Mouse (Mus musculus) G1E-ER4 (cell line): ENCODE data around the gene Lrrc7. TPM values are rescaled to one million over a fixed set of nuclear protein-coding genes. Genes with fewer than 3 reads are reported as not detected.

Experiments used
- GATA1 ChIP-seq: IDR thresholded peaks from one replicate; pipeline ENCODE4 v1.8.0; 2012; ENCODE audit warnings: low read length, inconsistent platforms
- polyA plus RNA-seq: library from polyadenylated mRNA; stranded (reverse); fragments of >175 nt; gene quantifications from 2 replicates; pipeline ENCODE4 v1.2.3, GENCODE M21; 2012

Lrrc7 gene
- polyA plus RNA-seq, result not detected in 2 replicates

DNA sequence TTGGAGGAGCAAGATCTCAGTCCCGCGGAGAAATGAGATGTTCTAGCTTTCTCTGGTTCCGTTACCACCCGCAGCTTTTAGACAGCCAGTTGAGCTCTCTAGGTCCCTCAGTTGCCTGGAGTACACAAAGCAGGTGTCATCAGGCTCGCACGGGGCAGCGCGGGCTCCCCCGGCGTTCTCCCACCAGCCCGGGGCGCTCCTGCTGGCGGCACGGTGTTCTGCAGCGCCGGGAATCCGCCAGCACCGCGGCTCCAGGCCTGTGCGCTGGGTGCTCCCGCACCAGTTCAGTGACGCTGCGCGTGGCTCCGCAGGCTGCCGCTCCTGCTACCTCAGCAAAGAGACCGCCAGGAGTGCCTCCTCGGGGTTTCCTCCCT, at the start of gene Lrrc7:
TSS of gene Lrrc7 (minus strand) at position 235 of the 374 bp plus-strand sequence.
- no peak for TF ChIP-seq GATA1

DNA sequence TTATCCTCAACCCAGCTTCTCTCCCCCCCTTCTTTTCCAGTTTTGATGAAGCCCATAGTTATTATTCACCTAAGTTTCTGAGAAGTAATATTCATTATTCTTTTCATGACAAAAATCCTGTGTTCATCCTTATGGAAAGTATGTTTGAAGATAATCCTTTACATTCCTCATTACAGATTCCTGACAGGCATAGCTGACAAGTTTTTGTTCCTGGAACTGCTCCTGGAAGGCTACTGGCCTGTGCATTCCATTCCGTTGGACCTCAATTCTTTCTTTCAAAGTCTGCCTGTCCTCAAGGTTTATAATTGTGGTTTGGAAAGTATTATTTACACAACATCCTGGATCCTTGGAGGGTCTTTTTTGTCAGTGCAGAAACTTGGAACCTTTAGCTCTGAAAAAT, 45.0 kb upstream of the Lrrc7 start:
- TF ChIP-seq GATA1, result no peak

DNA sequence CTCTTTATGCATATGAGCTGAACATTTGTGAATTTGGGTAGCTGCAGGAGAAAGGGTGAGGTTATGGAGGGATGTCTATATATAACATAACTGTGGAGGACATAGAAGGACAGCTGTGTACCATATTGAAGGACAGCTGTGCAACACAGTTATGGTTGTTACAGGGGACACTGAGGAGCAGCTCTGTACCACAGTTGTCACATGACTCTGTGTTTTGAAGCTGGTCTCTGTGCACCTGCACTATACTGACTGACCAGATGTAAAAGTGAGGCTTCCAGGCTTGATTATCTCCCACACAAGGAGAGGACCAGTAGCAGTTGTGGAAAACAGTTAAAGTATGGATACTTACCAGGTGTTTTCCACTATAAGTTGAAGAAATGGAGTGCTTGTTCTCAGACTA, 43.3 kb upstream of the Lrrc7 start:
- TF ChIP-seq GATA1, result no peak

DNA sequence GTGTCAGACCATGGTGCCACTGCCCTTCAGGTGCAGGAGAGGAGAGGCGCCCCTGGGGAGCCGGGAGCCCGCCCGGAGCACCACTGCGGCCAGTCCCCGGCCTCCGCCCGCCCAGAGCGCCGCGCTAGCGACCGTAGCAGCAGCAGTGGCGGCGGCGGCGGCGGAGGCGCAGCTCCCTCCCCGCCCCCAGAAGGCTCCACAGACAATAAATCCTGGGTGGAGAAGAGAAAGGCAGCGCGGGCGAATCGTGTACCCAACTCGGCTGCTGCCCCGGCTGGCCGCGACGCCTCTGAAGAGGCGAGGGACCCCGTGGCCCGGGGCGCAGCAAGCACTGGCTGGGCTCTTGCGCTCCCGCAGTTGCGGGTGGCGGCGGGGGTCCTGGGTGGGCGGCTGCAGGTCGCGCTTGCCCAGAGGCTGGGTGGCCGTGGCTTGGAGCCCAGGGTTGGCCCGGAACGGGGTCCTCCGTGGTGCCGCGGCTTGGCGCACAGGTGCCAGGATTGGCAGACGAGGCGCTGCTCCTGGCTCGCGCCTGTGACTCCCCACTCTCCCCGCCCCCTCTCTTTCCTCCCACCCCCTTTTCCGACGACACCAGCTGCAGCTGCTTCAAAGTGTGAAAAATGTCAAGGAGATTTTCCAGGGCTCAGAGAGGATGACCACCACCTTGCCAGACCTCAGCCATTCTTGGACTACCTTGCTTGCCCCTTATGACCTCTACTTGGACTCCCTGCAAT, 600 bp downstream of the Lrrc7 start:
- TF ChIP-seq GATA1, result no peak

DNA sequence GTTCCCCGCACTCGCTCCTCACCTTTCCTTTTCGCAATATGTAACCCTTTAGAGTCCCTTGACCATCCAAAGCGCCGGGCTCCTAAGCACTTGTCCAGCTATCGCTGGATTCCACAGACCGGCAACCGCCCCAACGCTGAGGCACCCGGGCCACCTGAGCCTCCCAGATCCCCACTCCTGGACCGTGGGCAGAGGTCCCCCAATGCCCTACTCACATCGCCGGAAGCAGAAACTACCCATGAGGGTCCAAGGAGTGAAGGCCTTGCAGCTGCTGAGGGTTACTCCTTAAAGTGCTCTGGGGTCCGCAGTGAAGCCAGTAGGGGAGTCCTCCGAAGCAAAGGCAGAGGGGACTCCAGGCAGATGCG, 1.1 kb downstream of the Lrrc7 start:
- TF ChIP-seq GATA1, result no peak

DNA sequence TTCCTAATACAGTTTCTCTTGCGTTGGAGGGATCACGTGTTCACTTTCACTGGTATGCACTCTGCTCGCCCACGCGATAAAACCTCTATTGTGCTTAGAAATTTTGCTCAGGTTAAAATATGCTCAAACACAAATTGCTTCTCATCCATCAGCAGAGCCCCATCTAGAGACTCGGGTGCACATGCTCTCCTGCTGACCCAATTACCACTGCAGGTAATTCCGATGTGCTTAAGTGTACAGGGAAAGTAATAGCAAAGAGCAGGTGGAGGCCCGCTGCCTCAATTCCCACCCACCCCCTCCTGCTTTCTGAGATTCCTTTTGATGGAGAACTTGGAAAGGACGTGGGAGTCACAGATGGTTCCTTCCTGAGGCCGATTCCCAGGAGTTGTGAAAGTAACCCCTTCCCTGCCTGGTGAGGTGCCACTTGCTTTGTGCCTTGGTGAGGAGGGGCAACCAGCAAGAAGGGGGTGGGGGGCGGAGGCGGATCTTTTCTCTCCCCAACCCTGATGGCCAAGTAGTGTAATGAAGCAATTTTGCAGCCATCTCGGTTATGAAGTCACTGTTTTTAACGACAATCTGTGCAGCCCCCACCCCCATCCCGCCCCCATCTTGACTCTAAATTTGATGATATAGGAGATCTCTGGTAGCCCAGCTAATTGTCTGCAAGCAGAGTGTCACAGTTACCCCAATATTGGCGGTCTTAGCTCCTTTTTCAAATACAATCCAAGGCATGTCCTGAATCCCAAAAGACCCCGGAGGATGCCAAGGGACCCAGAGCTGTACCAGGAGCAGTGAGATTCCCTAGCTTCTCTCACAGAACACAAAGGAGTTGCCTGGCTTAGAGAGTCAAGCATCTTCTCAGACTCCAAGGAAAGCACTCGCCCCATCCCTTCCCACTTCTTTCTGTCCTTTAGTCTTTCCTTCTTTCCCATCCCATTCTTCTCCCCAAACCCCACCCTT, 2.0 kb downstream of the Lrrc7 start:
- TF ChIP-seq GATA1, result no peak

DNA sequence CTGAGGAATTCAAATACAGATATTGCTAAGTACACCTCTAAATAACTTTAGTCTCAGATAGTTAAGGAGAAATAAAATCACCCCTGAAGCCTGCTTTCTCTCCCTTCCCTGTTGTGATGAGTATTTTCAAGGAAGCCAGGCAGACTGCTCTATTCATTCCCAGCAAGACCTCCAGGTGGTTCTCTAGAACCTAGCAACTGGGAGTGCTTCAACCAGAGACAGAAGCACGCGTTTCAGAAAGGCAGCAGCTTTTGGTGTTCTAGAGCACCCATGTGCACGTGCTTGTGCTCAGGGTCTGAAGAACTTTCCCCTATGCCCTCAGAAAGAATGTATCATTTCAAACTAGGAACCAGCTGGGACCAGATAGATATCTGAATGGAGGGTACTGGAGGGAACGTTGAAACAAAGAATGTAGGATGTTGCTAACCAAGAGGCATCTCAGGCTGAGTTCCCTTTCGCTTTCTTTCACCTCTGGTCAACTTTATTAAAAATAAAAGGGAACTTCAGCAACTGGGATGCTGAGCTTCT, 2.8 kb downstream of the Lrrc7 start:
- no peak for TF ChIP-seq GATA1

DNA sequence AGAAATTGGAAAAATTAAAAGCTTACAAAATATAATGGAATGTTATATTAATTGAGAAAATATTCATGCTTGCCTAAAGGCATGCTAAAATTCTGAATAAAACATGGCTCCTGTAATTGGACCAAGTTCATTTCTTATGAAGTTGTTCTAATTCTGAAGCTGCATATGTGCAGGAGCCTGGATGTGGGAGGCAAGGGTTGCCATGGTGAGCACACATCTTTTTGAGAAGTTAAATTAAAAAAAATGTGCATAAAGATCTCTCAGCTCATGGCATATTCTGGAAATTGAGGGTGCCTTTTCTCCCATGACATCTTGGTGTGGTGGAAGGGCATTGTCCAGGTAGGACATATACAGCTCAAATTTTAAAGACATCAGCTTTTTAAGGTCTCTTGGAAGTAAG, 3.4 kb downstream of the Lrrc7 start:
- no peak for TF ChIP-seq GATA1

DNA sequence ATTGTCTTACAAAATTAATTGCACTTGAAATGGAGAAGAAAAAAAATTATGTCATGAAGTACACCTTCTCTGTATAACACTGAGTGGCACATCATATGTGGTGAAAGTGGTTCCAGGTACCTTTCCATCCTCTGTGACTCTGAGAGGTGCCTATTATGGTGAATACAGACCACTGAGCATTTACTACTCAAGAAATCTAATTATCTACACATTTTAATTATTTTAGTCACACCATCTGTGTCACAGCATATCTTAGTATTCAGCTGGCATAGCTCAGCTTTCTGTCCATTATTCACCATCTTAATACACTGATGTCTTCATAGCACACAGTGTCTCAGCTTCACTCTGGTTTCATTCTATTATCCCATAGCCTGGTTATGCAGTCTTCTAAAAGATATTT, 7.7 kb downstream of the Lrrc7 start:
- TF ChIP-seq GATA1, result no peak

DNA sequence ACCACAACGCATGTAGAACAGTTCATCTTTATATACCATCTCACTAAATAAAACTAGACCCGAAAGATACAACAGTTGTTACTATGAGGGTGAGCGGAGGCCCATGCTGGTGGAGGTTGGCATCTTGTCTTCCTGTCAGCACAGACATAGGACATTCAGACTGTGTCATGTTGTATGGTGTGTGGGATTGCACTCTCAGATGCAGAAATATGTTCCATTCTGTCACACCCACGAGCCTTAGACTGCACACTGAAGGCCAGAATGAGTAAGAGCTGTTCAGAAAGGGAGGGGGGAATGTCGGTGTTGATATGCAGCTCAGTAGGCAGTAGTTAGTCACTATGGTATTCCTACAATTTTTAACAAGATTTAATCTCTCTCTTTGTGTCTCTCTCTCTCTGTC, 9.9 kb downstream of the Lrrc7 start:
- TF ChIP-seq GATA1, result no peak

DNA sequence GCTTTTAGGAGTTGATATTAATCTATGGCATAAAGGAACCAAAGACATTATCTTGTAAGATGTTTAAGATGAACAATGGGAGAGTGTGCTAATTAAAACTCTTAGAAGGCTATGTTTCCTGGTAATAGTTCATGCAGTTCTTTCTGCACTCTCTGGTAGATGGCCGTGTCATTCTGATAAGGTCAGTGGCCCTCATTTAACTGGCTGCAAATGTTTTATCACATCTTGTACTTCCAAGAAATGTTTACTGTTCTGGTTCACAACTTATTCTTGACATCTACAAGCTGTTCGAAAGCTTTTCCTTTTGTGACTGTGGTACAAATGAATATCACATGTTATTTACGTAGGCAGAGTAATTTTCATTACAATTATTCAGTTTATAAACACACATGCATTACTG, 18.5 kb downstream of the Lrrc7 start:
- TF ChIP-seq GATA1, result no peak

DNA sequence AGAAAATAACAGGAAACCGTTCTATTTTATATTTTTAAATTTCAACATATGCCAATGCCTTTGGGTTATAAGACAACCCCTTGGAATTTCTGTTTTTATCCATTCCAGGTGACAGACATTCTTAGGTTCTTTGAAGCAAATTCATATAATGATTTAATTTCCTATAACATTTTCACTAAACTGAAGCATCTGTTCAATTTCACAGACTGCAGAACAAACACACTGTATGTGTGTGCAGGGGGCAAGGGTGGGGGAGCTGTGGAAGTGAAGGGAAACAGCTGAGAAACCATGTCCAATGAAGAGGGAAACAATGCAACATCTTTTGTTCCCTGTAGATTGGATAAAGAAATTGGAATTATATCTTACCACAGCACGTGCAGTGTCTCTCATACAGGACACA, 29.2 kb downstream of the Lrrc7 start:
- no peak for TF ChIP-seq GATA1

DNA sequence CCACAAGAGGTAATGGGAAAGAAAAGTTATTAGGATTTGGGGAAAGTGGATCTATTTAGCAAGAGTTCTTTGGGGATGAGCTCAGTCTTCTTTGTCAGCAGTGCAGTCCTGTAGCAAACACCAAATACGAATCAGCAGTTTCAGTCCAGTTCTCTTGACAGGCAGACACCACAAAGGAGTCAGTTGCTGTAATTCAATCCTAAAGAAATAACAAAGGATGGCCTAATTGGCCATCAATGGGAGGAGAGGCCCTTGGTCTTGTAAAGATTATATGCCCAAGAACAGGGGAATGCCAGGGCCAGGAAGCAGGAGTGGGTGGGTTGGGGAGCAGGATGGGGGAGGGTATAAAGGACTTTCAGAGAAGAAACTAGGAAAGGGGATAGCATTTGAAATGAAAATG, 33.5 kb downstream of the Lrrc7 start:
- TF ChIP-seq GATA1, result no peak

DNA sequence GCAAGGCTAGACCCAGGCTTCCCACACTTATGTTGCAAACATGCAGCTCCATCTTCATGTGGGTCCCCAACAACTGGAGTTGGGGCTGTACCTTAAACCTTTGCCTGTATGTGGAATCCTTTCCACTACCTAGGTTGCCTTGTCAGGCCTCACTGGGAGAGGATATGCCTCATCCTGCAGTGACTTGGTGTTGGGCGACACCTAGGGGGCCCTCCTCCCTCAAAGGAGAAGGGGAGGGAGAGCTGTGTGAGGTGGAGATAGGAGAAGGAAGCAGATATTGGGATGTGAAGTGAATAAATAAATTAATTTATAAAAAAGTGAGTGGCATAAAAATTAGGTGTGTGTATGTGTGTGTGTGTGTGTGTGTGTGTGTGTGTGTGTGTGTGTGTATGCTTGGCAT, 68.3 kb downstream of the Lrrc7 start:
- TF ChIP-seq GATA1, result no peak

DNA sequence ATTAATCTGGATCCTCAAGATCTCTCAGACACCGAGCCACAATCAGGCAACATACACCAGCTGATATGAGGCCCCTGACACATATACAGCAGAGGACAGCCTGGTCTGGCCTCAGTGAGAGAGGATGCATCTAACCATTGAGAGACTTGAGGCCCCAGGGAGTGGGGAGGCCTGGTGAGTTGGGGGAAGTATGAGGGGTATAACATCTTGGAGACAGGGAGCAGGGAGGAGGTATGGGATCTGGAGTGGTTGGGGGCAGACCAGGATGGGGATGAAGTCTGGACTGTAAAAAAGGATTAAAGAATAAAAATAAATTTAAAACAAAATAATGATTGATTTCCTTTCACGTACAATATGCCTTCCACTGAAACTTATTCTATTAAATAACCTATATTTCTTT, 82.3 kb downstream of the Lrrc7 start:
- TF ChIP-seq GATA1, result no peak

DNA sequence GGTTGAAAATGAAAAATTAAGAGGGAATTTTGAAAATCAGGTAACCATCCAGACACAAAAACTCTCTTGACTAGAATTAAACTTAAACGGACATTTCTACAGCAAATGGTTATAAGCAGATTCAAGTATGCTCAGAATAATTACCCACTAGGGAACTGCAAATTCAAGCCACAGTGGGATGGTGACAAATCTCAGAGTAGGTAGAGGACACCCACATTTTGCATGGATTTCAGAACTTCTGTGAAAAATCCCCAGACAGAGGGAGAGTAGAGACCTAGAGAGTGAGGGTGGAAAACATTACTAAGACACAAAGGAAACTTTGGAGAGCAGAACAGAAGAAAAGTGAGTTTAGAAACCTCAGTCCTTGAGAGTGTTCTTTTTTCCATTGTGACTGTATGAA, 161.4 kb downstream of the Lrrc7 start:
- TF ChIP-seq GATA1, result no peak

DNA sequence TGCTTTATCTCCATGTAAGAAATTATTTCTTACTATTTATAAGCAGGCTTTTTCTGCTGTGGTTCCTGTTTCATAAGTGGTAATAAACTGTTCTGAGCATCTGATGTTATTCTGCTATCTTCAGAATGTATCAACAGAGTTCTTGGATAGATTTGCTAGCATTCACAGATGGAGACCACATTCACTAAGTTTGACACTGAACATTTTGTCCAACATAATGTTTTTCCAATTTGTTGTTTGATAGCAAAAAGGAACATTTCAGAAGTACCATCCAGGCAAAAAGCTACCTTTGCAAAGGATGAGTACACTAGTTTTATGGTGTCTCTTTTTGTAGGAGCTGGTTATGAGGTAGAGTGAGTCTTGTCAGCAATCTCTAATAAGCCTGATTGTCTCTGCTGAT, 170.5 kb downstream of the Lrrc7 start:
- no peak for TF ChIP-seq GATA1
